Mouse (Mus musculus) forebrain, embryonic 15.5 days (tissue): Measurements from ENCODE around the gene Prph2. TPM values are rescaled to one million over a fixed set of nuclear protein-coding genes. Genes with fewer than 3 reads are reported as not detected.

Experiments used
- ATAC-seq: fragments of 200-750 bp; cut with Nextera tagmentation; replicated peaks from 2 replicates; pipeline ENCODE4 v1.8.0; 2017; ENCODE audit warnings: mild to moderate bottlenecking, moderate TSS enrichment, moderate library complexity
- H3K27ac ChIP-seq: fragments of 300-500 bp; sonication (generic); replicated peaks from 2 replicates; pipeline ENCODE4 v1.5.1; 2015; ENCODE audit warnings: mild to moderate bottlenecking, inconsistent platforms
- H3K27me3 ChIP-seq: fragments of 300-500 bp; sonication (generic); 2 replicates; pipeline ENCODE4 v1.6.1; 2015; ENCODE audit warnings: inconsistent platforms
- H3K36me3 ChIP-seq: fragments of 300-500 bp; sonication (generic); 2 replicates; pipeline ENCODE4 v1.6.1; 2015; ENCODE audit warnings: mild to moderate bottlenecking, inconsistent platforms
- H3K4me1 ChIP-seq: fragments of 300-500 bp; sonication (generic); 2 replicates; pipeline ENCODE4 v1.6.1; 2015; ENCODE audit warnings: inconsistent platforms
- H3K4me2 ChIP-seq: fragments of 300-500 bp; sonication (generic); replicated peaks from 2 replicates; pipeline ENCODE4 v1.6.1; 2015; ENCODE audit warnings: mild to moderate bottlenecking, inconsistent platforms
- H3K4me3 ChIP-seq: fragments of 300-500 bp; sonication (generic); 2 replicates; pipeline ENCODE4 v1.5.1; 2015; ENCODE audit warnings: mild to moderate bottlenecking, inconsistent platforms
- H3K9ac ChIP-seq: fragments of 300-500 bp; sonication (generic); replicated peaks from 2 replicates; pipeline ENCODE4 v1.6.1; 2015; ENCODE audit warnings: mild to moderate bottlenecking, inconsistent platforms
- H3K9me3 ChIP-seq: fragments of 300-500 bp; sonication (generic); 2 replicates; pipeline ENCODE4 v1.6.1; 2016; ENCODE audit warnings: inconsistent platforms
- WGBS: fragments of 180-500 bp; shearing (Covaris S2); methylation state at CpG from one replicate; pipeline ENCODE4 v1.1.7; 2015; ENCODE audit warnings: mixed read lengths; 5-methylcytosine and 5-hydroxymethylcytosine counted together
- polyA plus RNA-seq: library from polyadenylated mRNA; unstranded; fragments of >200 nt; fragmentation: Nextera tagmentation; extraction: Ambion mirVana; gene quantifications from 2 replicates; pipeline ENCODE4 v1.2.1, GENCODE M21; 2015

The Prph2 gene
- polyA plus RNA-seq, 1 experiment from 2014 or later = not detected

- Histone ChIP-seq H3K4me1 (peaks cover 8% of the 10 kb centered on the region; the same call in 1 of the 2 replicates), H3K9me3 (no peaks in the 10 kb centered on the region), H3K9ac (no peak overlapping the region), H3K4me3 (no peak overlapping the region), H3K27me3 (no peaks in the 10 kb centered on the region), H3K27ac (no peak overlapping the region), H3K36me3 (no peaks in the 10 kb centered on the region), H3K4me2 (no peak overlapping the region)
- 74% methylated on average over 6 of the region's 6 CpGs for WGBS
- ATAC-seq = no peak
These were observed 28.5 kb upstream of the Prph2 start for GRCm38 (mm10) chr17:46881728-46882127.

- no peaks in the 10 kb centered on the region for H3K36me3 ChIP-seq
- H3K9me3 ChIP-seq = no peaks in the 10 kb centered on the region
- ATAC-seq = no peak
- H3K4me3 ChIP-seq = no peak overlapping the region
- no peak overlapping the region for H3K9ac ChIP-seq
- WGBS = 90% methylated on average over 9 of the region's 9 CpGs
- no peak overlapping the region for H3K4me2 ChIP-seq
- H3K4me1 ChIP-seq = peaks cover 13% of the 10 kb centered on the region
- H3K27me3 ChIP-seq = no peaks in the 10 kb centered on the region
- H3K27ac ChIP-seq = no peak overlapping the region
These were observed 27.2 kb upstream of the Prph2 start for GRCm38 (mm10) chr17:46883107-46883506.

- Histone ChIP-seq H3K9me3 (no peaks in the 10 kb centered on the region), H3K9ac (no peak overlapping the region), H3K36me3 (no peaks in the 10 kb centered on the region), H3K27me3 (no peaks in the 10 kb centered on the region), H3K4me3 (no peak overlapping the region), H3K27ac (no peak overlapping the region), H3K4me1 (peaks cover 19% of the 10 kb centered on the region), H3K4me2 (no peak overlapping the region)
- WGBS = 91% methylated on average over 6 of the region's 6 CpGs
- ATAC-seq = no peak
These were observed 25.5 kb upstream of the Prph2 start for GRCm38 (mm10) chr17:46884766-46885165.

GRCm38 (mm10) chr17:46885218-46885909 is 24.9 kb upstream of the Prph2 start:
- Histone ChIP-seq H3K27ac (no peak overlapping the region), H3K4me3 (no peak overlapping the region), H3K4me1 (peaks cover 14% of the 10 kb centered on the region), H3K9me3 (no peaks in the 10 kb centered on the region), H3K27me3 (no peaks in the 10 kb centered on the region), H3K9ac (no peak overlapping the region), H3K4me2 (no peak overlapping the region), H3K36me3 (no peaks in the 10 kb centered on the region)
- no peak for ATAC-seq
- WGBS = 85% methylated on average over 11 of the region's 11 CpGs

GRCm38 (mm10) chr17:46885910-46886643 is 24.2 kb upstream of the Prph2 start:
- Histone ChIP-seq H3K4me1 (peaks cover 14% of the 10 kb centered on the region), H3K36me3 (no peaks in the 10 kb centered on the region), H3K9me3 (no peaks in the 10 kb centered on the region), H3K4me2 (no peak overlapping the region), H3K4me3 (no peak overlapping the region), H3K9ac (no peak overlapping the region), H3K27ac (no peak overlapping the region), H3K27me3 (no peaks in the 10 kb centered on the region)
- 65% methylated on average over 17 of the region's 17 CpGs for WGBS
- ATAC-seq = no peak

- H3K4me3 ChIP-seq = peak overlapping the region; percentile 91
- H3K27me3 ChIP-seq = no peaks in the 10 kb centered on the region
- H3K4me2 ChIP-seq = peak overlapping the region; percentile 71
- peak overlapping the region; percentile 98 for H3K27ac ChIP-seq
- 32% methylated on average over 16 of the region's 16 CpGs for WGBS
- no peaks in the 10 kb centered on the region for H3K9me3 ChIP-seq
- H3K36me3 ChIP-seq = peaks cover 2% of the 10 kb centered on the region; the same call in 1 of the 2 replicates
- H3K4me1 ChIP-seq = peaks cover 39% of the 10 kb centered on the region
- peak overlapping the region; percentile 86 for H3K9ac ChIP-seq
- ATAC-seq = no peak
These were observed 21.6 kb upstream of the Prph2 start for GRCm38 (mm10) chr17:46888511-46889212.

- Histone ChIP-seq H3K4me3 (peak overlapping the region; percentile 91), H3K9ac (peak overlapping the region; percentile 86), H3K27me3 (no peaks in the 10 kb centered on the region), H3K4me2 (peak overlapping the region; percentile 71), H3K9me3 (no peaks in the 10 kb centered on the region), H3K36me3 (peaks cover 2% of the 10 kb centered on the region; the same call in 1 of the 2 replicates), H3K4me1 (peaks cover 43% of the 10 kb centered on the region), H3K27ac (peak overlapping the region; percentile 98)
- under 1% methylated on average over 44 of the region's 44 CpGs for WGBS
- ATAC-seq = peak; percentile 51
These were observed 20.7 kb upstream of the Prph2 start for GRCm38 (mm10) chr17:46889450-46890084.

- Histone ChIP-seq H3K4me3 (peak within 1 kb of the TSS; percentile 91), H3K27me3 (no peaks in the 10 kb centered on the region), H3K4me2 (peak within 1 kb of the TSS; percentile 94), H3K9me3 (no peaks in the 10 kb centered on the region), H3K9ac (peak within 1 kb of the TSS; percentile 94), H3K4me1 (peaks cover 43% of the 10 kb centered on the region), H3K36me3 (peaks cover 2% of the 10 kb centered on the region; the same call in 1 of the 2 replicates), H3K27ac (peak within 1 kb of the TSS; percentile 98)
- peak; percentile 94 for ATAC-seq
- WGBS = under 1% methylated on average over 40 of the region's 40 CpGs
These were observed 20.0 kb upstream of the Prph2 start, which contains the start of gene Tbcc for GRCm38 (mm10) chr17:46890116-46890815. Gene Tbcc, plus strand, starts transcription at chr17:46890684.

GRCm38 (mm10) chr17:46890843-46891594 is 19.2 kb upstream of the Prph2 start:
- H3K4me3 ChIP-seq = peak overlapping the region; percentile 91
- peak overlapping the region; percentile 92 for H3K27ac ChIP-seq
- peaks cover 43% of the 10 kb centered on the region for H3K4me1 ChIP-seq
- peak overlapping the region; percentile 94 for H3K9ac ChIP-seq
- WGBS = 2% methylated on average over 61 of the region's 64 CpGs
- peak overlapping the region; percentile 94 for H3K4me2 ChIP-seq
- ATAC-seq = no peak; the same call in none of the 2 replicates
- no peaks in the 10 kb centered on the region for H3K27me3 ChIP-seq
- no peaks in the 10 kb centered on the region for H3K9me3 ChIP-seq
- peaks cover 2% of the 10 kb centered on the region; the same call in 1 of the 2 replicates for H3K36me3 ChIP-seq

- H3K4me1 ChIP-seq = peaks cover 29% of the 10 kb centered on the region
- H3K27me3 ChIP-seq = no peaks in the 10 kb centered on the region
- no peak overlapping the region for H3K4me2 ChIP-seq
- H3K9me3 ChIP-seq = no peaks in the 10 kb centered on the region
- 94% methylated on average over 9 of the region's 9 CpGs for WGBS
- H3K36me3 ChIP-seq = peaks cover 2% of the 10 kb centered on the region; the same call in 1 of the 2 replicates
- H3K9ac ChIP-seq = no peak overlapping the region
- no peak for ATAC-seq
- H3K27ac ChIP-seq = no peak overlapping the region
- H3K4me3 ChIP-seq = no peak overlapping the region
These were observed 14.8 kb upstream of the Prph2 start for GRCm38 (mm10) chr17:46895426-46895825.
